Mouse (Mus musculus): ENCODE measurements around the gene Slc26a10.

- TF ChIP-seq CTCF (conservative IDR thresholded peaks at IDR 0.05; ENCODE audit: low read length) (no peak), POU5F1 (IDR thresholded peaks at IDR 0.05; ENCODE audit: borderline replicate concordance, low read length) (no peak)
These were observed 14.6 kb downstream of the Slc26a10 start for GRCm38 (mm10) chr10:127165654-127166403.
